Mouse (Mus musculus) intestine, postnatal 0 days (tissue): ENCODE measurements around the gene Slc38a10. TPM values are rescaled to one million over a fixed set of nuclear protein-coding genes. Genes with fewer than 3 reads are reported as not detected.

Source experiments
- ATAC-seq: fragments of 200-750 bp; cut with Nextera tagmentation; 2 replicates; pipeline ENCODE4 v1.8.0; 2017; ENCODE audit warnings: mild to moderate bottlenecking, moderate TSS enrichment, moderate library complexity
- H3K27ac ChIP-seq: fragments of 300-500 bp; sonication (generic); 2 replicates; pipeline ENCODE4 v1.5.1; 2014; ENCODE audit warnings: mild to moderate bottlenecking, low read depth, low read length, moderate library complexity
- H3K27me3 ChIP-seq: fragments of 300-500 bp; sonication (generic); replicated peaks from 2 replicates; pipeline ENCODE4 v1.6.1; 2014; ENCODE audit warnings: low read length, mixed read lengths; ENCODE audit not compliant: control insufficient read depth, insufficient read depth
- H3K36me3 ChIP-seq: fragments of 300-500 bp; sonication (generic); 2 replicates; pipeline ENCODE4 v1.6.1; 2014; ENCODE audit warnings: mild to moderate bottlenecking, moderate library complexity; ENCODE audit not compliant: control insufficient read depth, insufficient read depth
- H3K4me1 ChIP-seq: fragments of 300-500 bp; sonication (generic); replicated peaks from 2 replicates; pipeline ENCODE4 v1.6.1; 2014; ENCODE audit warnings: antibody characterized with exemption, low read length, mixed read lengths; ENCODE audit not compliant: control insufficient read depth, insufficient read depth
- H3K4me2 ChIP-seq: fragments of 300-500 bp; sonication (generic); replicated peaks from 2 replicates; pipeline ENCODE4 v1.6.1; 2014; ENCODE audit warnings: low read depth, mild to moderate bottlenecking, moderate library complexity
- H3K4me3 ChIP-seq: fragments of 300-500 bp; sonication (generic); 2 replicates; pipeline ENCODE4 v1.5.1; 2014; ENCODE audit warnings: low read depth, low read length
- H3K9ac ChIP-seq: fragments of 300-500 bp; sonication (generic); 2 replicates; pipeline ENCODE4 v1.6.1; 2014; ENCODE audit warnings: mild to moderate bottlenecking, low read depth, low read length
- H3K9me3 ChIP-seq: fragments of 300-500 bp; sonication (generic); 2 replicates; pipeline ENCODE4 v1.6.1; 2016; ENCODE audit warnings: mixed run types; ENCODE audit not compliant: control insufficient read depth
- CTCF ChIP-seq: sonication (generic); IDR thresholded peaks from 2 replicates; pipeline ENCODE4 v1.5.1; 2016; ENCODE audit warnings: low read depth, mild to moderate bottlenecking, control low read depth, antibody characterized with exemption, moderate library complexity
- WGBS: fragments of 180-500 bp; shearing (Covaris S2); extraction: QIAGEN DNeasy Blood & Tissue Kit; methylation state at CpG from one replicate; pipeline ENCODE4 v1.1.7; 2014; 5-methylcytosine and 5-hydroxymethylcytosine counted together
- polyA plus RNA-seq: library from polyadenylated mRNA; unstranded; fragments of >200 nt; fragmentation: Nextera tagmentation; extraction: Ambion mirVana; gene quantifications from 2 replicates; pipeline ENCODE4 v1.2.1, GENCODE M21; 2015

Gene Slc38a10
- polyA plus RNA-seq, 1 experiment from 2014 or later: 56.4 TPM

GRCm38 (mm10) chr11:120182396-120183030 is 31.4 kb upstream of the Slc38a10 start:
- H3K27me3 ChIP-seq: no peaks in the 10 kb centered on the region
- no peaks in the 10 kb centered on the region for H3K9me3 ChIP-seq
- H3K4me1 ChIP-seq: peaks cover 9% of the 10 kb centered on the region; the same call in 1 of the 2 replicates
- ATAC-seq: no peak
- H3K27ac ChIP-seq: no peak overlapping the region
- TF ChIP-seq CTCF: no peak
- H3K4me3 ChIP-seq: no peak overlapping the region
- no peak overlapping the region for H3K4me2 ChIP-seq
- H3K9ac ChIP-seq: no peak overlapping the region
- no peaks in the 10 kb centered on the region for H3K36me3 ChIP-seq
- 56% methylated on average over 3 of the region's 3 CpGs for WGBS

DNA sequence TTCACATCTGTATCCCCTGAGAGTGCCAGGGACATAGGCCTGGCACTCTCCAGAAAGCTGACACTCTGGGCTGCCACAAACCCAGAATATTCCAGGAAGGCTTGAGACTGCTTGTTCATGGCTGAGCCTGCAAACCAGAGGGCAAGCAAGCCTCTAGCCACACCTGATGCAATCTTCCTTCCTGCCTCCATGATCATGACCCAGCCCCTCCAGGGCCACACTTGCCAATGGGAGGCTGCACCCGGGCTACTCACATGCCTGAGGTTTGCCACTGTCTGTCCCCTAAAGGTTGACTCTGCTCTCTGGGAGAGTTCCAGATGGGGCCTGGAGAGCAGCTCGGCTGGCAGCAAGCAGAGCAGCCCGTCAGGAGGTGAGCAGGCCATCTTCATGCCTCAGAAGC is 30.2 kb upstream of the Slc38a10 start:
- no peak for ATAC-seq
- Histone ChIP-seq H3K4me3 (no peak overlapping the region), H3K36me3 (no peaks in the 10 kb centered on the region), H3K27ac (no peak overlapping the region), H3K9ac (no peak overlapping the region), H3K4me1 (peaks cover 9% of the 10 kb centered on the region; the same call in 1 of the 2 replicates), H3K9me3 (no peaks in the 10 kb centered on the region), H3K4me2 (no peak overlapping the region), H3K27me3 (no peaks in the 10 kb centered on the region)
- WGBS: 88% methylated on average over 3 of the region's 3 CpGs
- TF ChIP-seq CTCF: no peak

DNA sequence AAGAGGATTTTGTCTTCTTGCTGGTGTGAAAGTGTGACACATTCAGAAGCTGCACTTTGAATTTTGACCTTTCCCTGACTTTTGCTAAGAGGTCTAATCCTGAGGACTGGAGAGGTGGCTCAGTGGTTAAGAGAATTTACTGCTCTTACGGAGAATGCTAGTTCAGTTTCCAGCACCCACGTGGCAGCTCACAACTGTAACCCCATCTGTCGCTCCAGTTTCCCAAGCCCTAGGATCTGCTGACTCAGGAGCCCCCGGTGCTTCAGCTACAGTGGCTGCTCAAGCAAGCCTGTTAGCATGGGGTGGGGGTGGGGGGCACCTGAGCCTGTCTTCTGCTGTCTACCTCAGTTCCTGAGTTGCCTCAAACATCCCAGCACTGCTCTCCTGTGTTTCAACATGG is 28.2 kb upstream of the Slc38a10 start:
- Histone ChIP-seq H3K4me1 (peaks cover 4% of the 10 kb centered on the region; the same call in 1 of the 2 replicates), H3K9me3 (no peaks in the 10 kb centered on the region), H3K4me3 (no peak overlapping the region), H3K27ac (no peak overlapping the region), H3K36me3 (no peaks in the 10 kb centered on the region), H3K27me3 (no peaks in the 10 kb centered on the region), H3K4me2 (no peak overlapping the region), H3K9ac (no peak overlapping the region)
- WGBS: 32% methylated on average over 4 of the region's 4 CpGs
- no peak for ATAC-seq
- no peak for TF ChIP-seq CTCF

- no peaks in the 10 kb centered on the region for H3K36me3 ChIP-seq
- no peak overlapping the region for H3K9ac ChIP-seq
- H3K27ac ChIP-seq: no peak overlapping the region
- no peak for TF ChIP-seq CTCF
- no peak for ATAC-seq
- peaks cover 6% of the 10 kb centered on the region; the same call in 1 of the 2 replicates for H3K4me1 ChIP-seq
- no peak overlapping the region for H3K4me2 ChIP-seq
- H3K4me3 ChIP-seq: no peak overlapping the region
- no peaks in the 10 kb centered on the region for H3K9me3 ChIP-seq
- 63% methylated on average over 4 of the region's 4 CpGs for WGBS
- H3K27me3 ChIP-seq: no peaks in the 10 kb centered on the region
Observed at GRCm38 (mm10) chr11:120175948-120176347, 24.8 kb upstream of the Slc38a10 start.

DNA sequence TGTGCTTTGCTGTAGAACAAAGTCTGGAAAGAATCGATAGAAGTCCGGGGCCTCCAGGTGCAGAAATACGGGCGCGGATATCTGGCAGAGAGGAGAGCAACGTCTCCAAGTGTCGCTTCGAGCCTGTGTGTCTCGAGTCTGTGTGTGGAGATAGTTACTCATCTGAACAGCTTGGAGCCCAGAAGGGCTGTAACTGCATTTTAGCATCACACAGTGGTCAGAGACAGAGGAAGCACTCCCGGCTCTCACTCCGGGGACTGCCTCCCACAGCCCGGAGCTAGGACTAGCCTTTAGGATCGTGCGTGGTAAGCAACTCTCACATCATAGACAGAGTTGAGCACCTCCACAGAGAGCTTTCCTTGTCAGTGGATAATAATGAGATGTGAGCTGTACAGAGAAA is 22.1 kb upstream of the Slc38a10 start:
- Histone ChIP-seq H3K4me1 (peaks cover 17% of the 10 kb centered on the region), H3K9ac (no peak overlapping the region), H3K36me3 (no peaks in the 10 kb centered on the region), H3K27me3 (no peaks in the 10 kb centered on the region), H3K27ac (no peak overlapping the region), H3K9me3 (no peaks in the 10 kb centered on the region), H3K4me2 (no peak overlapping the region), H3K4me3 (no peak overlapping the region)
- ATAC-seq: no peak
- no peak for TF ChIP-seq CTCF
- 62% methylated on average over 14 of the region's 14 CpGs for whole genome bisulfite sequencing

DNA sequence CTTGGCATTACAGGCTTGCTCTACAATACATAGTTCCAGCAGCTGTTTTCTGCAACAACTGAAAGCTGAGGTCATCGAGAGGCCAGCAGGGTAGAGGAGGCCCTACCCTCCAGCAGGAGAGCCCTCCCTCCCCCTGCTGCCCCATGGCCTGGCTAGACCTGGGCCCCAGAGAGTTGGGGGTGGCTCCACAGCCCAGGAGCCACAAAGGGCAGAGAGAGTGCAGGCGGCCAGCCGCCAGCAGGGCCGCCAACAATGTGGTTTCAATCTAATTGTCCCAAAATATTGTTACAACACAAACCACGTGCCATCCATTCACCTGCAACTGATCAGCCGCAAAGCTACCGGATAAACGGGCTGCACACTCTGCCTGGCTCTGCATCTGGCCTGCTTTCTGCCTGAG is 20.0 kb upstream of the Slc38a10 start:
- H3K4me1 ChIP-seq: peaks cover 17% of the 10 kb centered on the region
- peak; percentile 41; the same call in 1 of the 2 replicates for ATAC-seq
- H3K27ac ChIP-seq: no peak overlapping the region
- no peaks in the 10 kb centered on the region for H3K27me3 ChIP-seq
- WGBS: 38% methylated on average over 8 of the region's 8 CpGs
- TF ChIP-seq CTCF: no peak
- H3K9ac ChIP-seq: no peak overlapping the region
- H3K36me3 ChIP-seq: no peaks in the 10 kb centered on the region
- no peak overlapping the region for H3K4me3 ChIP-seq
- 0 out of 2 replicates have a peak overlapping the region, but pooled peaks have one; percentile 1 for H3K4me2 ChIP-seq
- no peaks in the 10 kb centered on the region for H3K9me3 ChIP-seq
